Mouse (Mus musculus): ENCODE data around the gene Ltbr. TPM values are rescaled to one million over a fixed set of nuclear protein-coding genes. Genes with fewer than 3 reads are reported as not detected.
"Not testable (repeated sequence)": the region's sequence is repeated elsewhere in the genome, so short reads cannot be mapped to it uniquely, and the experiment has no call there.

Ltbr gene
- total RNA-seq, 2 experiments from 2014 or later = 88.9 to 89.8 TPM

- DNase-seq (ENCODE audit: low spot score in 2 of 2) = no peak
Measured at GRCm38 (mm10) chr6:125314231-125314563, 512 bp upstream of the Ltbr start.

GRCm38 (mm10) chr6:125312581-125313355 lies 917 bp downstream of the Ltbr start:
- no peak for DNase-seq (ENCODE audit: low spot score in 2 of 2)

GRCm38 (mm10) chr6:125312171-125312570 lies 1.5 kb downstream of the Ltbr start:
- no peak for DNase-seq (ENCODE audit: low spot score in 2 of 2)

GRCm38 (mm10) chr6:125309406-125309805 lies 4.3 kb downstream of the Ltbr start:
- no peak for DNase-seq (ENCODE audit: low spot score in 2 of 2)

- DNase-seq (ENCODE audit: low spot score in 2 of 2) = no peak
Measured at GRCm38 (mm10) chr6:125308921-125309320, 4.8 kb downstream of the Ltbr start.

GRCm38 (mm10) chr6:125307091-125307490 lies 6.6 kb downstream of the Ltbr start:
- DNase-seq (ENCODE audit: low spot score in 2 of 2) = no peak

GRCm38 (mm10) chr6:125305465-125305864 lies 8.2 kb downstream of the Ltbr start:
- DNase-seq (ENCODE audit: low spot score in 2 of 2) = no peak

GRCm38 (mm10) chr6:125304408-125304807 lies 9.3 kb downstream of the Ltbr start:
- DNase-seq (ENCODE audit: low spot score in 2 of 2) = not testable (repeated sequence)

- DNase-seq (ENCODE audit: low spot score in 2 of 2) = no peak
Measured at GRCm38 (mm10) chr6:125303242-125303641, 10.4 kb downstream of the Ltbr start.

- DNase-seq (ENCODE audit: low spot score in 2 of 2) = no peak
Measured at GRCm38 (mm10) chr6:125302231-125302982, 11.3 kb downstream of the Ltbr start.

GRCm38 (mm10) chr6:125300982-125301381 lies 12.7 kb downstream of the Ltbr start:
- DNase-seq (ENCODE audit: low spot score in 2 of 2) = no peak

GRCm38 (mm10) chr6:125297149-125297820 lies 16.4 kb downstream of the Ltbr start:
- DNase-seq (ENCODE audit: low spot score in 2 of 2) = no peak

- DNase-seq (ENCODE audit: low spot score in 2 of 2) = no peak
Measured at GRCm38 (mm10) chr6:125294049-125294448, 19.6 kb downstream of the Ltbr start.

GRCm38 (mm10) chr6:125292256-125292655 lies 21.4 kb downstream of the Ltbr start:
- no peak for DNase-seq (ENCODE audit: low spot score in 2 of 2)

GRCm38 (mm10) chr6:125291329-125291728 lies 22.4 kb downstream of the Ltbr start:
- no peak for DNase-seq (ENCODE audit: low spot score in 2 of 2)

GRCm38 (mm10) chr6:125288730-125289129 lies 25.0 kb downstream of the Ltbr start:
- no peak for DNase-seq (ENCODE audit: low spot score in 2 of 2)

- DNase-seq (ENCODE audit: low spot score in 2 of 2) = no peak
Measured at GRCm38 (mm10) chr6:125286944-125287343, 26.7 kb downstream of the Ltbr start.

- DNase-seq (ENCODE audit: low spot score in 2 of 2) = no peak
Measured at GRCm38 (mm10) chr6:125285890-125286289, 27.8 kb downstream of the Ltbr start, which contains the start of gene Tuba3a. TSS of gene Tuba3a (minus strand) at chr6:125286042.

- no peak for DNase-seq (ENCODE audit: low spot score in 2 of 2)
Measured at GRCm38 (mm10) chr6:125284751-125285150, 28.9 kb downstream of the Ltbr start.

GRCm38 (mm10) chr6:125284250-125284649 lies 29.4 kb downstream of the Ltbr start:
- no peak for DNase-seq (ENCODE audit: low spot score in 2 of 2)

- DNase-seq (ENCODE audit: low spot score in 2 of 2) = not testable (repeated sequence)
Measured at GRCm38 (mm10) chr6:125282721-125283120, 31.0 kb downstream of the Ltbr start.

- no peak for DNase-seq (ENCODE audit: low spot score in 2 of 2)
Measured at GRCm38 (mm10) chr6:125279729-125280128, 34.0 kb downstream of the Ltbr start.
